ENCODE assay signal across 19 mouse cellular contexts in genomic region chr16:87556320-87556719, GRCm38 (mm10). TPM values are rescaled to one million over a fixed set of nuclear protein-coding genes. Genes with fewer than 3 reads are reported as not detected.
DNase-seq lines count a peak whose midpoint lies in the region; ATAC-seq and TF ChIP-seq lines count a peak whose summit lies in the region.
"Had no signal": no experiment of that assay in that cellular context is flagged by ENCODE, and none has a peak within 500 bp of the region (broad histone marks: within the 10 kb centered on the region; RNA-seq: fewer than 3 reads in every experiment).

No protein-coding gene starts in this region.

- TF ChIP-seq POLR2A in kidney, adult 2 months (IDR thresholded peaks at IDR 0.05; ENCODE audit: low read depth, low read length) = no peak

- peak overlapping the region in 1 of 2 experiments; percentile 50; a peak in 2 of 4 replicates for H3K27ac ChIP-seq in heart, embryonic 14.5 days (replicated peaks in 1 of 2; ENCODE audit: control insufficient read depth in 1 of 2, insufficient read depth in 1 of 2, low read depth in 2 of 2, low read length in 2 of 2)
- no peak overlapping the region for H3K27ac ChIP-seq in kidney, adult 2 months (ENCODE audit: insufficient read depth, low read depth, low read length)
- H3K27ac ChIP-seq in intestine, embryonic 16.5 days (ENCODE audit: low read length) = no peak overlapping the region
- no peak overlapping the region for H3K27ac ChIP-seq in stomach, embryonic 16.5 days (ENCODE audit: low read length)
- H3K27ac ChIP-seq: embryonic facial prominence, embryonic 10.5 days; heart, embryonic 15.5 days; hindbrain, embryonic 10.5 days; hindbrain, embryonic 14.5 days had no signal

- 23% methylated on average over 8 of the region's 8 CpGs for WGBS in heart, embryonic 14.5 days
- 32% methylated on average over 8 of the region's 8 CpGs for WGBS in kidney, adult 2 months
- WGBS in intestine, embryonic 16.5 days = 33% methylated on average over 8 of the region's 8 CpGs
- 29% methylated on average over 8 of the region's 8 CpGs for WGBS in stomach, embryonic 16.5 days

- no peaks in the 10 kb centered on the region for H3K36me3 ChIP-seq in heart, embryonic 14.5 days (ENCODE audit: control insufficient read depth, insufficient read depth, low read length)
- H3K36me3 ChIP-seq in kidney, adult 2 months (ENCODE audit: control insufficient read depth, insufficient read depth, low read length) = no peaks in the 10 kb centered on the region; the same call in 1 of the 2 replicates
- H3K36me3 ChIP-seq in intestine, embryonic 16.5 days (ENCODE audit: control insufficient read depth, insufficient read depth, low read length) = no peaks in the 10 kb centered on the region
- H3K36me3 ChIP-seq in stomach, embryonic 16.5 days (ENCODE audit: control insufficient read depth, insufficient read depth, low read length) = no peaks in the 10 kb centered on the region
- H3K36me3 ChIP-seq: embryonic facial prominence, embryonic 10.5 days; heart, embryonic 15.5 days; hindbrain, embryonic 10.5 days had no signal

- peak overlapping the region; percentile 25; the same call in 1 of the 2 replicates for H3K4me2 ChIP-seq in heart, embryonic 14.5 days (ENCODE audit: low read length)
- H3K4me2 ChIP-seq in intestine, embryonic 16.5 days (ENCODE audit: low read depth, low read length) = no peak overlapping the region
- H3K4me2 ChIP-seq in stomach, embryonic 16.5 days (ENCODE audit: low read depth, low read length) = no peak overlapping the region
- H3K4me2 ChIP-seq: heart, embryonic 15.5 days; hindbrain, embryonic 14.5 days had no signal

- peaks cover 17 to 25% of the 10 kb centered on the region in 2 experiments for H3K4me1 ChIP-seq in heart, embryonic 14.5 days (ENCODE audit: control insufficient read depth in 2 of 2, insufficient read depth in 2 of 2, low read length in 2 of 2)
- peaks cover 4% of the 10 kb centered on the region; the same call in 1 of the 2 replicates for H3K4me1 ChIP-seq in kidney, adult 2 months (ENCODE audit: control insufficient read depth, insufficient read depth, low read length)
- peaks cover 2% of the 10 kb centered on the region; the same call in 1 of the 2 replicates for H3K4me1 ChIP-seq in intestine, embryonic 16.5 days (ENCODE audit: control insufficient read depth, insufficient read depth, low read length)
- H3K4me1 ChIP-seq in stomach, embryonic 16.5 days (ENCODE audit: control insufficient read depth, insufficient read depth, low read length) = peaks cover 10% of the 10 kb centered on the region; the same call in 1 of the 2 replicates

- H3K27me3 ChIP-seq in heart, embryonic 14.5 days (ENCODE audit: control insufficient read depth, insufficient read depth, low read length) = no peaks in the 10 kb centered on the region
- H3K27me3 ChIP-seq in kidney, adult 2 months (replicated peaks; ENCODE audit: control insufficient read depth, insufficient read depth, low read length) = no peaks in the 10 kb centered on the region
- H3K27me3 ChIP-seq in intestine, embryonic 16.5 days (replicated peaks; ENCODE audit: control insufficient read depth, insufficient read depth, low read length) = no peaks in the 10 kb centered on the region
- no peaks in the 10 kb centered on the region for H3K27me3 ChIP-seq in stomach, embryonic 16.5 days (ENCODE audit: control insufficient read depth, insufficient read depth, low read length)
- H3K27me3 ChIP-seq: heart, embryonic 15.5 days had no signal

- no peak overlapping the region for H3K4me3 ChIP-seq in heart, embryonic 14.5 days (ENCODE audit: control insufficient read depth in 1 of 2, insufficient read depth in 1 of 2, low read depth in 1 of 2, low read length in 2 of 2)
- H3K4me3 ChIP-seq in kidney, adult 2 months (ENCODE audit: insufficient read depth, low read depth, low read length) = no peak overlapping the region
- H3K4me3 ChIP-seq in intestine, embryonic 16.5 days (ENCODE audit: low read length) = no peak overlapping the region
- H3K4me3 ChIP-seq in stomach, embryonic 16.5 days (replicated peaks; ENCODE audit: low read length) = no peak overlapping the region
- H3K4me3 ChIP-seq: embryonic facial prominence, embryonic 10.5 days; heart, embryonic 15.5 days; hindbrain, embryonic 10.5 days had no signal

- no peak for TF ChIP-seq CTCF in kidney, adult 2 months (conservative IDR thresholded peaks at IDR 0.05; ENCODE audit: insufficient read depth, insufficient read length, low read depth, low read length)

- no peak for DNase-seq in heart, adult 9 months (ENCODE audit: low spot score in 2 of 2)
- DNase-seq in kidney, adult 2 months = peak; percentile 23
- DNase-seq in kidney, postnatal 36 days = no peak
- DNase-seq in right cerebral cortex, postnatal 36 days (ENCODE audit: low spot score in 2 of 2) = no peak
- DNase-seq in frontal cortex, postnatal 14 days (ENCODE audit: low spot score in 2 of 2) = no peak
- DNase-seq: adrenal gland, adult 8-10 months; adrenal gland, postnatal 36 days; cerebellum, adult 2 months; cerebellum, postnatal 10 days; gastrocnemius, postnatal 36 days; kidney, adult 11 months had no signal

- ATAC-seq in heart, embryonic 14.5 days (ENCODE audit: insufficient number of reproducible peaks, insufficient read depth, low FRiP score, low read depth) = no peak
- ATAC-seq in intestine, embryonic 16.5 days = peak; percentile 56; the same call in 1 of the 2 replicates
- ATAC-seq in stomach, embryonic 16.5 days (ENCODE audit: insufficient read depth, low FRiP score) = peak; percentile 69; the same call in 1 of the 2 replicates
- ATAC-seq: forebrain, embryonic 14.5 days had no signal

- H3K9me3 ChIP-seq in heart, embryonic 14.5 days (ENCODE audit: control insufficient read depth, low read length) = no peaks in the 10 kb centered on the region
- no peaks in the 10 kb centered on the region for H3K9me3 ChIP-seq in intestine, embryonic 16.5 days (ENCODE audit: control insufficient read depth, low read length)
- no peaks in the 10 kb centered on the region for H3K9me3 ChIP-seq in stomach, embryonic 16.5 days (replicated peaks; ENCODE audit: control insufficient read depth, low read length)
- H3K9me3 ChIP-seq: embryonic facial prominence, embryonic 10.5 days; heart, embryonic 15.5 days; hindbrain, embryonic 10.5 days had no signal

- no peak overlapping the region for H3K9ac ChIP-seq in heart, embryonic 14.5 days (ENCODE audit: low read length)
- no peak overlapping the region for H3K9ac ChIP-seq in intestine, embryonic 16.5 days (ENCODE audit: low read depth, low read length)
- no peak overlapping the region for H3K9ac ChIP-seq in stomach, embryonic 16.5 days (ENCODE audit: low read length)
- H3K9ac ChIP-seq: heart, embryonic 15.5 days; hindbrain, embryonic 14.5 days had no signal

RNA-seq across cellular contexts. Expression of gene Map3k7cl, which starts 3.2 kb away (rescaled TPM):
- 0.59 and 0.70 TPM in 2 replicates for polyA plus RNA-seq in heart, embryonic 14.5 days (2014; fragmentation: Nextera tagmentation; extraction: Ambion mirVana)
- 33.0 and 37.0 TPM in 2 replicates for polyA plus RNA-seq in kidney, adult 2 months (2012; rRNA removed)
- polyA plus RNA-seq in intestine, embryonic 16.5 days (2015; fragmentation: Nextera tagmentation; extraction: Ambion mirVana) = 0.21 and 0.44 TPM in 2 replicates
- 0.40 and 0.59 TPM in 2 replicates for polyA plus RNA-seq in stomach, embryonic 16.5 days (2015; fragmentation: Nextera tagmentation; extraction: Ambion mirVana)
- polyA plus RNA-seq: embryonic facial prominence, embryonic 10.5 days; forebrain, embryonic 14.5 days; hindbrain, embryonic 10.5 days had no signal

Comparison
In these comparisons a context has a peak if more than half of its experiments do, and no peak if none do; other contexts are left out.
1. RNA of gene Map3k7cl, which starts 3.2 kb away (polyA plus RNA-seq): 33.0 to 37.0 TPM in kidney, adult 2 months; 0.59 to 0.70 TPM in heart, embryonic 14.5 days, 0.40 to 0.59 TPM in stomach, embryonic 16.5 days and 0.21 to 0.44 TPM in intestine, embryonic 16.5 days; every median in the first group is over 10 times any median in the second.